In the genomic region with DNA sequence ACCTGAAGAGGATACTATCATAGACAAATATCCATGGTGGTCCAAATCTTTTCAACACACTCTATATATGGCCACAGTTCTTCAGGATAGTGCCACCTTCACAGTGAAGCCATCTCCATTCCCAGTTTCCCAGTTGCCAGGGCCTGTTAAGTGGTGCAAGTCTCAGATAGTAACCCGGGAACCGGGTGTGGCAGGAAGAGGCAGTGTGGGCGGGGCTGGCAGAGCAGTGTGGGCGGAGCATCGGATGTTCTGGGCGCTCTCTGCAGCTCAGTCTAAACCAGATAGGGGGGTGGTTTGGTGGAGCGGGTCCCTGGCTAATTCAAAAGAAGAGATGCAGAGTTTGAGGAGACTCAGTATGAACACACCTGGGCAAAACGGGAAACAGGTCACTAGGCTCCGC, we compare ENCODE assay signal across 15 mouse cellular contexts. TPM values are rescaled to one million over a fixed set of nuclear protein-coding genes. Genes with fewer than 3 reads are reported as not detected.
DNase-seq lines count a peak whose midpoint lies in the region; ATAC-seq and TF ChIP-seq lines count a peak whose summit lies in the region.
"Had no signal": no experiment of that assay in that cellular context is flagged by ENCODE, and none has a peak within 500 bp of the region (broad histone marks: within the 10 kb centered on the region; RNA-seq: fewer than 3 reads in every experiment).

No protein-coding gene starts in this region.

- WGBS in intestine, postnatal 0 days, result 37% methylated on average over 9 of the region's 9 CpGs
- 46% methylated on average over 9 of the region's 9 CpGs for WGBS in stomach, postnatal 0 days

- no peak overlapping the region for H3K27ac ChIP-seq in intestine, postnatal 0 days (ENCODE audit: low read depth, low read length)
- H3K27ac ChIP-seq in stomach, postnatal 0 days (replicated peaks), result no peak overlapping the region
- H3K27ac ChIP-seq: heart, embryonic 10.5 days; neural tube, embryonic 15.5 days had no signal

- peaks cover 3% of the 10 kb centered on the region; the same call in 1 of the 2 replicates for H3K4me1 ChIP-seq in intestine, postnatal 0 days (replicated peaks; ENCODE audit: control insufficient read depth, insufficient read depth, low read length)
- no peaks in the 10 kb centered on the region; the same call in 1 of the 2 replicates for H3K4me1 ChIP-seq in stomach, postnatal 0 days (replicated peaks; ENCODE audit: control insufficient read depth, insufficient read depth)

- no peak overlapping the region for H3K4me3 ChIP-seq in intestine, postnatal 0 days (ENCODE audit: low read depth, low read length)
- no peak overlapping the region for H3K4me3 ChIP-seq in stomach, postnatal 0 days (ENCODE audit: low read depth, low read length)
- H3K4me3 ChIP-seq: heart, embryonic 10.5 days; neural tube, embryonic 15.5 days had no signal

- no peak overlapping the region for H3K4me2 ChIP-seq in intestine, postnatal 0 days (replicated peaks; ENCODE audit: low read depth)
- H3K4me2 ChIP-seq in stomach, postnatal 0 days (replicated peaks; ENCODE audit: low read depth), result no peak overlapping the region
- H3K4me2 ChIP-seq: neural tube, embryonic 15.5 days had no signal

- no peak for TF ChIP-seq CTCF in intestine, postnatal 0 days (IDR thresholded peaks at IDR 0.05; ENCODE audit: low read depth)
- no peak for TF ChIP-seq CTCF in stomach, postnatal 0 days (IDR thresholded peaks at IDR 0.05; ENCODE audit: low read depth)

- no peak overlapping the region for H3K9ac ChIP-seq in intestine, postnatal 0 days (ENCODE audit: low read depth, low read length)
- no peak overlapping the region for H3K9ac ChIP-seq in stomach, postnatal 0 days (ENCODE audit: low read length)
- H3K9ac ChIP-seq: neural tube, embryonic 15.5 days had no signal

- ATAC-seq in intestine, postnatal 0 days, result 0 out of 2 replicates have a peak, but pooled peaks have one; percentile 25
- ATAC-seq in stomach, postnatal 0 days (ENCODE audit: low FRiP score, low TSS enrichment), result 0 out of 2 replicates have a peak, but pooled peaks have one; percentile 21

- DNase-seq in spleen, adult 12 weeks (ENCODE audit: low spot score), result peak; percentile 15
- no peak for DNase-seq in spleen, postnatal 14 days (ENCODE audit: low spot score in 2 of 2)
- DNase-seq in ZHBTc4 (ENCODE audit: low read depth, low spot score), result peak; percentile 84
- peak; percentile 34 for DNase-seq in stomach, postnatal 0 days (ENCODE audit: low spot score)
- no peak for DNase-seq in heart, adult 18-20 months
- no peak for DNase-seq in spleen, adult 18-20 months
- DNase-seq: adrenal gland, postnatal 25 days; cerebellum, adult 9-10 months; midbrain, embryonic 14.5 days; right cerebral cortex, postnatal 25 days had no signal

- H3K27me3 ChIP-seq in intestine, postnatal 0 days (replicated peaks; ENCODE audit: control insufficient read depth, insufficient read depth, low read length), result no peaks in the 10 kb centered on the region
- H3K27me3 ChIP-seq in stomach, postnatal 0 days (ENCODE audit: control insufficient read depth, insufficient read depth, low read length), result no peaks in the 10 kb centered on the region
- H3K27me3 ChIP-seq: neural tube, embryonic 15.5 days had no signal

- no peak for TF ChIP-seq EP300 in stomach, postnatal 0 days (optimal IDR thresholded peaks at IDR 0.05)

- no peaks in the 10 kb centered on the region for H3K36me3 ChIP-seq in intestine, postnatal 0 days (ENCODE audit: control insufficient read depth, insufficient read depth)
- H3K36me3 ChIP-seq in stomach, postnatal 0 days (ENCODE audit: control insufficient read depth, insufficient read depth, low read length), result no peaks in the 10 kb centered on the region
- H3K36me3 ChIP-seq: G1E; heart, embryonic 10.5 days; neural tube, embryonic 15.5 days had no signal

- H3K9me3 ChIP-seq in intestine, postnatal 0 days (ENCODE audit: control insufficient read depth), result no peaks in the 10 kb centered on the region
- H3K9me3 ChIP-seq in stomach, postnatal 0 days (ENCODE audit: control insufficient read depth, low read length), result no peaks in the 10 kb centered on the region
- H3K9me3 ChIP-seq: heart, embryonic 10.5 days; neural tube, embryonic 15.5 days had no signal

RNA-seq across cellular contexts. Expression of gene Sertad4, which starts 29.8 kb away (rescaled TPM):
- polyA plus RNA-seq in intestine, postnatal 0 days (2015; fragmentation: Nextera tagmentation; extraction: Ambion mirVana), result 3.4 and 3.5 TPM in 2 replicates
- 5.7 and 6.6 TPM in 2 replicates for polyA plus RNA-seq in stomach, postnatal 0 days (2015; fragmentation: Nextera tagmentation; extraction: Ambion mirVana)
- total RNA-seq in heart, adult 18-20 months (2021), result 1 to 10 TPM; 2.4 to 2.8 TPM
- total RNA-seq: liver, adult 2 months had no signal
- polyA plus RNA-seq: G1E had no signal

RNA-seq across cellular contexts. Expression of gene Hhat, which starts 54.7 kb away (rescaled TPM):
- polyA plus RNA-seq in intestine, postnatal 0 days (2015; fragmentation: Nextera tagmentation; extraction: Ambion mirVana), result 4.5 and 4.8 TPM in 2 replicates
- polyA plus RNA-seq in stomach, postnatal 0 days (2015; fragmentation: Nextera tagmentation; extraction: Ambion mirVana), result 3.1 and 3.6 TPM in 2 replicates
- total RNA-seq in heart, adult 18-20 months (2021), result 1 to 10 TPM; 1.6 to 3.3 TPM
- polyA plus RNA-seq: G1E had no signal

Comparison
In these comparisons a context has a peak if more than half of its experiments do, and no peak if none do; other contexts are left out.
1. DNase-seq: peak in spleen, adult 12 weeks (single experiment), ZHBTc4 (single experiment) and stomach, postnatal 0 days (single experiment); none in spleen, postnatal 14 days (0 of 2), heart, adult 18-20 months (0 of 2) and spleen, adult 18-20 months (0 of 2).